Mouse (Mus musculus): Measurements from ENCODE around the gene Prox1.

Gene Prox1

DNA sequence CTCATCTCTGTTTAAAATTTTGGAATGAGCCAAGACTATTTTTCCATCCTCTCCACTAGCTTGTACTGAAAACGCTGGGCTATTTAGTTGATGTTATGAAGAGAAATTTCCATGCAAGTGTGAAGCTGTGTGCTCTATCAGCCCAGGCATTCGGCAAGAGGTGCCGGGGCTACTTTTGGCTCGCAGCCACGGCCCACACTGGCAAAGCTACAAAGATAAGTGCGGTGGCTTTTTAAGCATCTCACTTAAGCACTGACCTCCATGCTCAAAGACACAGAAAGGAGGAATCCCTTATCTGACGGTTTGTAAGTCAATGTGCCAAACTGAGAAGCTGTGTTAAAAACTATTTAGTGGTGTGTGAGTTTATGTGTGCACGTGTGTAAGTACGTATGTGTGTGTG, 26.9 kb downstream of the Prox1 start:
- no peak for DNase-seq (ENCODE audit: low read depth, low spot score)

DNA sequence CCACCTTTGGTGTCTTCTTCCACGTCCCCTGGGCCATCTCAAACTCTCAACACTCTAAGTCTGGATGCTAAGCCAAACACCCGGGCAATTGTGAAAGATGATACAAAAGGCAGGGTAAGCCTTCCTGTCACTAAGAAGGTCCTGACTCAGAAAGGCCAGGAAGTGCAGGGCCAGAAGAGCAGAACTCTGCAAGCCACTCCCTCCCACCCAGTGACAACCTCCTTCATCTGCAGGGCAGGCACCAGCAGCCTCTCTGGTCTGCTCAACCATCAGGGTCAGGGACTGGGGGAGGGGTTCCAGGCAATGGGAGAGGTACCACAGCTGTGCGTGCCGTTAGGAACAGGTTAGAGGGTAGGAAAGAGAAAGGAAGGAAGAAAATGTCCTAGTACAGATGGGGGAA, 27.9 kb downstream of the Prox1 start:
- no peak for DNase-seq (ENCODE audit: low read depth, low spot score)

DNA sequence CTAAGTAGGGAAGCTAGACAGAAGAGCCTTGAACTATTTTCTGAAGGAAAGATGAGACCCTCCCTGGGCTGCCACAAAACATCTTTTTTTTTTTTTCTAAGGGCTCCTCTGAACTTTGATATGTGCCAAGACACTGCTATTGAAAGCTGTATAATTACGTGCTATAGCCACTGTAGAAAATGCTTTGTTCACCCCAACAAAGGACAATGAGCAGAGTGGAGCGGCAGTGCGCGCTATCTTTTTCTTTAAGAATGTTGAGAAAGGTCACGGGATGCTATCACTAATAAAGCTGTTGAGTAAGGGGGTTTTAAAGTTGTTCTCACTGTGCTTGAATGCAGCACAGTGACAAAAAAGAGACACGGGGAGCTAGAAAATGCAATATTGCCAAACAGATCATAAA, 30.0 kb downstream of the Prox1 start:
- no peak for DNase-seq (ENCODE audit: low read depth, low spot score)

DNA sequence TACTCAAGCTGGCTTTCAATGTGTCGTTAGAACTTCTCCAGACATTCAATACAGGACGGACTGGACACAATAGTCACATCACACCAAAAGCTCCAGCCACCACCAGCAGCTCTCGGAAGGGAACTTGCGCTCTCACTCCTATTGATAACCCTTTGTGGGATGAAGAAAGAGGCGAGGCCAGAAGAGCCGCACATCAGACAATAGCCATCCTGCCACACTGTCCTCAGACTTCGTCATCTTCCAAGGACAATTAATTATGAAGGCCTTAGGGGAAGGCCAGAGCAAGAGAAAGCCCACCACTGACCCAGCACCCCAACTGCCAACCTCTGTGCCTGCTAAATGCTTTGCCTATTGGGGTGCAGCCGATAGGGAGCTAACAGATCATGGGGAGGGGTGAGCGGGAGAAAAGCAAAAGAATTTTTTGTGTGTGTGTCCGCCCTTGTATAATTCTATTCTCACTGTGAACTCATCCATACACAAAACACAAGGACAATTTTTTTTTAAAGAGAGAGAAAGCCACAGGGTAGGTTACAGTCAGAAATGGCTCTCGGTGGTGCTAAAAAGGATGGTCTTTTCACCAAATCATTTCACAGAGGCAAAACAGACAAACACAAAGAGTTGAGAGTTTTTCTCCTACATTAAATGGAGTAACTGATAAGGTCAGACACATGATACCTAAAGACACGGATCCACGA, 30.7 kb downstream of the Prox1 start:
- DNase-seq (ENCODE audit: low read depth, low spot score) = no peak

DNA sequence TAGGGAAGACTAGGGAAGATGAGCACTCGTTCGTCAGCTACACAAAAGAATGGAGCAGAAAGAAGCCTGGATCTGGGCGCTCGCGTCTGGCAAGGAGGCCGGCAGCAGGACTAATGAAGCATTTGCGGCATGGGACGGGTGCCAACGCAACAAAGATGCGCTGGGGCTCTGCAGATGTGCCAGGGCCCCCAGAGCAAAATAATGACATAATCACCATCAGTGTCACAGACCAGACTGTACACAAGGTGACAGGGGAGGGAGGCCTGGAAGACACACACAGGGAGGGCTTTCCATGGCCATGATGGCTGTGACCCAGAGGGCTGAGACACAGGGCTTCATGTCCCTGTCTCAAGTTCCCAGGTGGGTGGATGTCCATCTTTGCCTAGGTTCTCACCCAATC, 32.6 kb downstream of the Prox1 start:
- DNase-seq (ENCODE audit: low read depth, low spot score) = no peak

DNA sequence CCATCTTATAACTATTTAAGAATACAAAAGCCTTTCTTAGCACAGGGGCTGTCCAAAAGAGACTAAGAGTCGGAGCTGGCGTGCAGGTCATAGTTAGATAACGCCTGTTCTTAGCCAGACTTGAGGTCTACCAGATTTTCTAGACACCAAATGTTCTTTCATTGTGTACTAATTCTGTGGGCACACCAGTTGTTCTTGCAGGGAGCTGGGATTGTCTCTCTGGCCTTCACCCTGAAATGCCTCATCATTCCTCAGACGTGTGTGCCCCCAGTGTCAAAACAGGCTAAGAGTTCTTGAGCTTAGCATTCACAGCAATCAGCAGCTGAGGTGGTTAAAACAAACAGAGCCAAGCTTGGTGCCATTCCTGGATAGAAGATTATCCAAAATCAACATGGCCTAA, 37.6 kb downstream of the Prox1 start:
- DNase-seq (ENCODE audit: low read depth, low spot score) = no peak

DNA sequence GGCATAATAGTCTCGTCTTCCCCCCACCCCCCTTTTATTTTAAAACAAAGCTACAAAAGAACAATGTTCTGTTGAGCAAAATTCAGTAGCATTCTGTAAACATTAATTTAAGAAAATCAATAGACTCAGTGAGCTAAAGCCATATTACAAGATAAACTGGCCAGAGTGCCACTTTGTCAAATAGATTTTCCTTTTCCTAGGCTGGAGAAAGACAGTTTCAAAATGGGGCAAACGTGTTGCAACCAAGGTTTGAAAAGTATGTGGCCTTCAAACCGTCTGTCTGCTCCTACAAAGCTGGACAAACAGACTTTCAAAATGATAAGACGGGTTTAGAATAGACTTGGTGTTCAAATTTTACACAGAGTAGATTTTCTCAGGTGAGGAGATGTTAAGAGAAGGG, 39.6 kb downstream of the Prox1 start:
- DNase-seq (ENCODE audit: low read depth, low spot score) = no peak

DNA sequence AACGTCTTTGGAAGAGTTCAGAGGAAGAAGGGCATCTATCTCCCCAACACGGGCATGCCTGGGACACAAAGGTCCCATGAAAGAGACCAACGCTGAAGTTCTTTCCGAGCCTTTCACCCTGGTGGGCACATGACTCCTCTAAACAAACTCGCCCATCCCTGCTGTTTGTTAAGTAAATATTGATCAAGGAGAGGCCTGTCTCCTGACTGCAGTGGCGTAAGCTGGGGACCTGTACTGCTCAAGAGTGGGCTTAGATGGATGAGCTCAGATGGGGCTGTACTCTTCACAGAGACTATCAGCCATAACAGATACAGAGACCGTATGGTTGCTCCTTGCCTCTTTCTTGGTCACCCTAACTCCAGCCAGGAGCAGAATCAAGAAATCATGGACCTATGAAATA, 41.0 kb downstream of the Prox1 start:
- DNase-seq (ENCODE audit: low read depth, low spot score) = no peak

DNA sequence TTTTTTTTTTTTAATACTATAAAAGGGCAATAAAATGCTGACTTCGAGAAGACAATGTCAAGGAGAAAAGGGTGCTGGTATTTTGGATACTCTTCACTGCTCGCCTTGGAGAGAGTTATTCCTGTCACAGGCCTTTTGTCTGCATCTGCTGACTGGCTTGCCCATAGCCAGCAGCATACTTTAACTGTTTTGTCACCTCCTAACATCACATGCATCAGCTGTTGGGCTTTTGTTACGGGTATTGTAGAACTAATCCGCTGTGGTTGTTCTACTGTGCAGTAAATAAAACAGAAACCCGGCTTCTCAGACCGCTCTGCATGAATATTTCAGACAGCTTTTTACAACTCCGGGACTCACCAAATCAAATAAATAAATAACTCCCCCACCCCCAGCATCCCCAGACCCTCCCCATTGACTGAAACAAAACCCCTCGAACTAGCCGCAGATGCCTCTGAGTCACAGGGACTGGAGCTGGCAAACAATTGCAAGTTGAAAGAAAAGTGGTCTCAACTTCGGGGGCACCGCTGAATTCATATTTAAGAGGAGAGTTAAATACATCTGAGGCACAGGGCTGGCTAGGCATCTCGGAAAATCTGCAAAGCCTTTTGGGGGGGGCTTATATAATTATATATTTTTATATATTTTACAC, 41.7 kb downstream of the Prox1 start:
- no peak for DNase-seq (ENCODE audit: low read depth, low spot score)

DNA sequence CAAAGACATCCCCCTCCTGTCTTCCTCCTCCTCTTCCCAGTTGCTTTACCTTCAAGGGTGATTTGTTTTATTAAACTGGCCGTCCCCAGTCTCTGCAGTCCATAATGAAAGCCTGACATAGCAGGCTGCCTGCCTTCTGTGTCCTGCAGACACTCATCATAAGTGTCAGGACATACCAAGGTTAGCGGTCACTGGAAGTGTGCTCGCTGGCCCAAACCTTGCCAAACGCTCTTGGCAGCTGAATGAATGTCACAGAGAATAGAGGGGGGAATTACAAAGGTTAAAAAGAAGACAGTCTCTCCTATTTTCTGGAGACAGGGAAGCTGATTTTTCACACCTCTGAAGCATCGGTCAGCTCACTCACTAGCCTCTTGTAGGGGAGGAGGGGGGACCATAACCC, 42.6 kb downstream of the Prox1 start:
- no peak for DNase-seq (ENCODE audit: low read depth, low spot score)

DNA sequence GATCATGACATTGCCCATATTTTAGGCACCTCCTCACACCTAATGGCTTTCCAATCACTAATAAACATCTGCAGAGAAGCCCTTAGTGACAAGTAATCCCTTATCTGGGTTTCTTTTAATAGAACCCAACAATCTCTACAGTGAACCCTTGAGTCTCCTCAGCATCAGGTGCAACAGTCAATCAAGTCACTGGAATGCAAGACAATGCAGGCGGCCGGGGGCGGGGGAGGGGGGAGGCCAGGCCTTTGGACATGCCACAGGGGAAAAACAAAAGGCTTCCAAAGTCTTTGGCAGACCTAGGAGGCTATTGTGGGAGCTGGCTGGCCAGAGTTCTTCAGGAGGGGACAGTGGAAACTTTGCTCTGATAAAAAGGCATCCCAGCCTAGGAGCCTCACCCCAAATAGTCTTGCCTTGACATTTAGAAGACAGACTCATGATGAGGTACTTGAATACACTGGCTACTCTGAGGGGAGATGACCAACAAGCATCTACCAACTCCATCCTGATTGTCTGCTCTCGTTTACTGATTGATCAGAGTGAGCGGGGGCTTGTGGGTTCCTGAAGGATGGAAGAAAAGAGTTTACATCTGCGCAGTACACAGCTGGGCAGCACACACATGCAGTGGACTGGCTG, 43.2 kb downstream of the Prox1 start:
- DNase-seq (ENCODE audit: low read depth, low spot score) = no peak

DNA sequence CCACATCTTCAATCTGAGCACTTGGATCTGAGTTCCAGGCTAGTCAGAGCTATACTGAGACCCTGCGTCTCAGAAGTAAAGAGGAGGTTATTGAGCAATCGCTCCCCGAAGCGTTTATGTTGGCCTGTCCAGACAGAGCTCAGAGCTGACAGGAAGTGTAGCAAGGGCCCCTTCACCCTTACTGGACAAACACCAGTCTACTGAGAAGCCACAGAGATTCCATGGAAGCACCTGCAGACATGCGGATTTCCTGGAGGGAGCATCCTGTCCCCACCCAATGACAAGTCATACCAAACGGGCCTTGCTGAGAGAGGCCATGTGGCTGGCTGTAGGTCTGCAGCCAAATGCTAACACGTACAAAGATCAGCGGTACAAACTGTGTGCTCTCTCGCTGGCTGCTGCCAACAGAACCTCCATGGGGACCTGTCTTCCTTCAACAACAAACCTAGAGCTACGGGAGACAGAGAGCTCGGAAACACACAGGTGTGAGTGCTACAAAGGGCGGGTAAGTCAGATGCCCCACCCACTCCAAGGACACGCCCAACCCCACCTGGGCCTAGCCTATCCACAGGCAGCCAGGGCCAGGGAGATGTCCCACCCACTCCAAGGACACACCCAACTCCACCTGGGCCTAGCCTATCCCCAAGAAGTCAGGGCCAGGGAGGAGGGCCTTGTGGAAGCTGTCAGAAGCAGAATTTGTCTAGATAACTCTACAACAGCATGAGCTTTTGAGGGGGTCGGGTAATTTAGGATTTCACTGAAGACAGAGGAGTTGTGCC, 45.4 kb downstream of the Prox1 start:
- DNase-seq (ENCODE audit: low read depth, low spot score) = no peak

DNA sequence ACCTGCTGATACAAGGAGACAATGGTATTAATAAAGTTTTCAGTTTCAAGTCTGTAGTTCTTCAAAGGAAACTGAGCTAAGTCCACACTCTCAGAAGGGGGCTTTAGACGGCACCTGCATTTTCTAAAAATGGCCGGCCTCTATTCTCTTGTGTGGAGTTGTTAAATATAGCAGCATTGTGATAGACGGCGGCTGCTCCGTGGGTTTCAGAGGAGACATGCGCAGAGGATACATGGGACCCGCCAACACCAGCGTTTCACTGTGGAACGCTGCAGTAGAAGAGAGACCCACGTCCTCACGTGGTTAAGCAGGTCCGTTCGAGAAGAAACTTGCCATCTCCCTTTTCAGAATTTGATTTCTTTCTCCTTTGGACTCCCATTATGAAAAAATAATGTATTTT, 47.1 kb downstream of the Prox1 start:
- DNase-seq (ENCODE audit: low read depth, low spot score) = no peak

DNA sequence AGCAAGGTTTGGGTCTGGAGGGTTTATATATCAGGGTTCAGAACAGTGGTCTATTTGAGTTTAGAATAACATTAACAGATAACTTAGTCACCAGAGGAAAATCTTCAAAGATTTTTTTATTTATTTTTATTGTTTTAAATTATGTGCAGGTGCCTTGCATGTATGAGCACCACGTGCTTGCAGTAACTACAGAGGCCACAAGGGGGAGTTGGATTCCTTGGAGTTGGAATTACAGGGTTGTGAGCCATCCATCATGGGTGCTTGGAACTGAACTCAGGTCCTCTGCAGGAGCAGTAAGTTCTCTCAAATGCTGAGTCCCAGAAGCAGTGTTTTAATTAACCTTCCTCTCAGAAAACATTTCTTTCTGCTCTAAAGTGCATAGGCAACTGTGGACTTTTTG, 54.5 kb downstream of the Prox1 start:
- no peak for DNase-seq (ENCODE audit: low read depth, low spot score)

DNA sequence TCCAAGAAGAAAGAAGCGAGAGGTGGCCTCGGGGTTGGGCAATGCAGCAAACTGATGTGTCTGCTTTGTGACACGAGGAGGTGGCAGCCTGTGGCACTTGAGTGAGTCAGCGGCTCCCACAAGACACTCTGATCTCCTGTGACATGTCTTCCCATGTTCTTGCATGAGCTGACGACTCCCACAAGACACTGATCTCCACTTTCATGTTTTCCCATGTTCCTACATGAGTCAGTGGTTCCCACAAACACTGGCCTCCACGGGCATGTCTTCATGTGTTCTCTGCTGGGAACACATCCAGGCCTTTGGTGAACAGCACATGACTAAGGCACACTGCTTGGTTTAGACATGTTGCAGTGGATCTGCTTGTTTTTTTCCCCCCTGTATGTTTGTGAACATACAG, 58.8 kb downstream of the Prox1 start:
- no peak for DNase-seq (ENCODE audit: low read depth, low spot score)

DNA sequence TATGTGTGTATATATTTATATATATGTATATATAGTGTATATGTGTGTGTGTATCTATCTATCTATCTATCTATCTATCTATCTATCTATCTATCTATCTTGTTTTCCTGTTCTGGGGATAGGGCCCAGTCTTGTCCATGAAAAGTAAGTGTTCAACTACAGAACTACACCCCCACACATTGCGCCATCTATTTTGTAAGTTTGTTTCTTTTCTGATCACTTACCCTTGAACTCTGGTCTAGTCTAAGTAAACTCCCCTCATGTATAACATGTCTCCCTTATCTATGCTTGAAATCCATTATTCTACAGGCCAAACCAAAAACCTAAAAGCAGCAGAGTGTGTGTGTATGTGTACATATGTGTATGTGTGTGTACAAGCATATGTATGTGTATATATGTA, 62.9 kb downstream of the Prox1 start:
- DNase-seq (ENCODE audit: low read depth, low spot score) = no peak

DNA sequence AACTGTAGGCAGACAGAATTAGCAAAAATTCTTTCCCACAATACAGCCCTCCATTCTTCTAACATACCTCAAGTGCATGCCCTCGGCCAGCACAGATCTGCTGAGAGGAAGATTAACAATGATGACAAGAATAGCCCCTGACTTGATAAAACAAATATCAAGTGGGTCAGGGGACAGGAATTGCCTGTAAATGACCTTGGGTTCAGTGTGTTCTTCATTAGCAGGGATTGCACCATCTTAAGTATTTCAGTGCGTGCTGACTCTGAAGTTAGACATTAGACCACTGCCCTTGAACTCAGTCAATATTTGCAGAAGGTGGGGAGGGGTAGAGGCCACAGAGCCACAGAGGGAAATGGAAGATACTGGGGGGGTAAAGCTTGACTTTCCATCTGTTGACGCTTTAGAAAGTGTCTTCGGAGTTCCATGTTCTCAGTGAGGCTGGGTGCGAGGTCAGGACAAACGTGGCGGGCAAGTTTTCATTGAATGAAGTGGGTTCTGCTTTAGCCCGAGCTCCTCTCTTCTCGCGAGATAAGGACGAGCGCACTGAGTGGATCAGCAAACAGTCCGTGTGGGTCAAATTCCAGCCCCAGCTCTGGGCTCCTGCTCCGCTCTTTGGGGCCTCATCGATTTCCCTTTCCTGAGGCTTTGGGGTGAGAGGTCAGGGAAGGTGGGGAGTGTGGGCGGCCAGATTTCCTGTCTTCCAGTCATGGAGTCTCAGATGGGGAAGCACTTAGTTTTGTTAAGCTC, 63.7 kb downstream of the Prox1 start:
- no peak for DNase-seq (ENCODE audit: low read depth, low spot score)

DNA sequence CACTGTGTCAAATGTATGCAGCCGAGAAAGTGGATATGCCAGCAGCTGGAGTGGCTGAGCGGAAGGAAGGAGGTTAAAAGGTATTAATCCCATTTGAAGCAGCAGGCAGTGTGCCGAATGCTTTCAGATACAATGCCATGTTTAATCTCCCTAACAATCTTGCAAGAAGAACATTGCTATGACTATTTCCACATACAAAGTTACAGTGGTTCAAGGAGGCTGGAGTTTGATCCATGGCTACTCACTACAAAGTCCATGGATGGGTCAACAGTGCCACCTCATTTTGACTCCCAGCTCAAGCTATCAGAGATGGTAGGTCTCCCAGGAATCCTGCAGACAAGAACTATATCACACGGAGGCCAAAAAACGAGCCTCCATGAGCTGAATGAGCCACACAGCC, 64.5 kb downstream of the Prox1 start:
- no peak for DNase-seq (ENCODE audit: low read depth, low spot score)

DNA sequence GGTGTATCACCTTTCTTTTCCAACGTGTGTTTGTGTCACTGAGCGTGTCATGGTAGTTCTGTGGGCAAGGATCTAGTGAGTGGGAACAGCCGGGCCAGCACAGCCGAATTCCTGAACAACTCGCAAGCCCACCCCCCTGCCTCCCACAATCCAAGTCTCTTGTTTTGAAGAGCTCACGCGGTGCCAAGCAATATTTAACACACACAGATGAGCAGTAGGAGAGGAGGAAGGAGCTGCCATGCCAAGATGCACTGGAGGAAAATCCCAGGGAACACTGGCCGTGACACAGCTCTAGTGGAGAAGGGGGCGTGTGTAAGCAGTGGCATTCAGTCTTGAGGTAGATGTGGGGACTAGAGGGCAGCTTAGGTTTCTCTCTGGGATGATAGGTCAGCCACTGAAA, 77.2 kb downstream of the Prox1 start:
- no peak for DNase-seq (ENCODE audit: low read depth, low spot score)

DNA sequence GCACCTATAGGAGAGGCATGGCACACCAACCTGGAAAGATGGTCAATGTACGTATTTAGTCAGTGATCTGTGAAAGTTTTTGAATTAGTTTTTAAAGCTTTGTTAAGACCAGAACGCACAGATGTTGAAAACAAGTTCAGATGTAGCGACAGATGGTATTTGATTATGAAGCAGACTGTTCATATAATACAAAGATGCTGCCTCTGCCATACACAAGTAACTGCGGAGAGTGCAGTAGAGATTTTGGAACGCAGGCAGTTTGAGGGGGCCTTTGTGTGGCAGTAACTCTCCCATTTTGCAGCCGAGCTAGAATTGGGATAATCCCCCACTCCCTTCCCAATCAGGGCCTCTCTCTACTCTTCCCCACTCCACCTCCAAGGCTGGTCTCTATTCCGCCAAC, 78.4 kb downstream of the Prox1 start:
- DNase-seq (ENCODE audit: low read depth, low spot score) = no peak

DNA sequence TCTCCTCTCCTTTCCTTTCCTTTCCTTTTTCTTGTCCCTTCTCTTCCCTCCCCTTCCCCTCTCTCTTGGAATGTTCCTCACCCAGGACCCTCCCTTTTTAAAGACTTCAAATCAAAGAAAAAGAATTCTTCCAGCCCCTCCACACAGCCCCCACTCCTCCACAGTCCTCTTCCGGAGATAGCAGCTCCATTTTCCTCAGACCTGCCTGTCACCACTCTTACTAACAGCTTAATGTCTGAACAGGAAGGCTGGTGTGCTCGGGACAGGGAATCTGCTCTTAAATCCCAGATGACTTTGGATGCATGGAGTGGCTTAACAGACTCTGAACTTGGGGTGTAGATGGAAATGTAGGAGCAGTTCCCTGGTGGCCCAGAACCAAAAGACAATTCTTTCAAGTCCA, 81.6 kb downstream of the Prox1 start:
- no peak for DNase-seq (ENCODE audit: low read depth, low spot score)

DNA sequence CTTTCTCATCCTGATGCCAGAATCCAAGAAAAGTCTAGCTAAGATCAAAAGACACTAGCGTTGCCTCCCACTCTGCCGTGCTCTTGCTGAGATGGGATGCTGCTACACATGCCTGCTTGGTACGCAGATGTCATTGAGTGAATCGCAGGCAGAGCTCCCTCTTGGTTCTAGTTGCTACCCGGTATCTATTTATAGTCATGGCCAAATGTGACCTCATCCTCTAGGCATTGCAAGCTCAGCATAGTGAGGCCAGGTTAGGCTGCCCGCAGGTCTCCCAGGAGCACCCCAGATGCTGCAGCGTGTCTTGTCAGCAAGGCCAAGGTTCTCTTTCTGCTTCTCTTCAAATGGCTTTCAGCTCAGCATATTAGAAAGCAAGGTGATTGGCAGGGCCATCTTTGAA, 84.8 kb downstream of the Prox1 start:
- DNase-seq (ENCODE audit: low read depth, low spot score) = no peak

All from CD4-positive helper T cell, adult 2 months (primary cell).